Mouse (Mus musculus) myocyte (in vitro differentiated cells): ENCODE data around the gene Lfng. TPM values are rescaled to one million over a fixed set of nuclear protein-coding genes. Genes with fewer than 3 reads are reported as not detected.

Experiments
- H3K27me3 ChIP-seq: one replicate; pipeline ENCODE4 v1.6.1; 2011; ENCODE audit not compliant: control insufficient read depth, insufficient read depth, insufficient read length
- H3K36me3 ChIP-seq: one replicate; pipeline ENCODE4 v1.6.1; 2011; ENCODE audit not compliant: control insufficient read depth, insufficient read depth
- H3K4me2 ChIP-seq: one replicate; pipeline ENCODE4 v1.6.1; 2011; ENCODE audit warnings: low read depth, control low read depth
- H3K4me3 ChIP-seq: one replicate; pipeline ENCODE4 v1.5.1; 2011; ENCODE audit warnings: mild to moderate bottlenecking, control low read depth, moderate library complexity
- H3K79me2 ChIP-seq: one replicate; pipeline ENCODE4 v1.6.1; 2011; ENCODE audit not compliant: control insufficient read depth, insufficient read depth
- H3ac ChIP-seq: one replicate; pipeline ENCODE4 v1.6.1; 2011; ENCODE audit not compliant: control insufficient read depth, insufficient read length
- CEBPB ChIP-seq: IDR thresholded peaks from 2 replicates; pipeline ENCODE4 v1.6.1; 2011; ENCODE audit warnings: mild to moderate bottlenecking, moderate library complexity; ENCODE audit not compliant: poor library complexity, insufficient read depth, severe bottlenecking
- E2F4 ChIP-seq: IDR thresholded peaks from one replicate; pipeline ENCODE4 v1.6.1; 2011; ENCODE audit warnings: mild to moderate bottlenecking, control low read depth, moderate library complexity; ENCODE audit not compliant: insufficient read depth
- MAX ChIP-seq: IDR thresholded peaks from one replicate; pipeline ENCODE4 v1.6.1; 2011; ENCODE audit warnings: low read depth, mild to moderate bottlenecking, control low read depth
- MYOD1 ChIP-seq, 3 experiments: IDR thresholded peaks; one replicate each; pipeline ENCODE4 v1.6.1; 2011; ENCODE audit warnings: control low read depth in 2 of 3, low read depth in 2 of 3, mild to moderate bottlenecking in 2 of 3, moderate library complexity in 1 of 3; ENCODE audit not compliant: insufficient read length in 2 of 3, control insufficient read depth in 1 of 3
- MYOG ChIP-seq, 3 experiments: IDR thresholded peaks; one replicate each; pipeline ENCODE4 v1.6.1; 2011; ENCODE audit warnings: control low read depth in 2 of 3, low read depth in 2 of 3, mild to moderate bottlenecking in 2 of 3; ENCODE audit not compliant: insufficient read length in 2 of 3, control insufficient read depth in 1 of 3, insufficient read depth in 1 of 3
- POLR2A ChIP-seq: IDR thresholded peaks from one replicate; pipeline ENCODE4 v1.6.1; 2011; ENCODE audit warnings: low read depth, mild to moderate bottlenecking, control low read depth, moderate library complexity; ENCODE audit not compliant: insufficient read length
- POLR2AphosphoS2 ChIP-seq: IDR thresholded peaks from one replicate; pipeline ENCODE4 v1.6.1; 2011; ENCODE audit warnings: low read depth, control low read depth; ENCODE audit not compliant: insufficient read length
- REST ChIP-seq: IDR thresholded peaks from one replicate; pipeline ENCODE4 v1.6.1; 2011; ENCODE audit warnings: mild to moderate bottlenecking, control low read depth, moderate library complexity; ENCODE audit not compliant: insufficient read depth, insufficient read length
- SRF ChIP-seq: IDR thresholded peaks from one replicate; pipeline ENCODE4 v1.6.1; 2011; ENCODE audit warnings: low read depth; ENCODE audit not compliant: control insufficient read depth, insufficient read length
- TCF12 ChIP-seq: IDR thresholded peaks from one replicate; pipeline ENCODE4 v1.6.1; 2011; ENCODE audit warnings: mild to moderate bottlenecking, control low read depth; ENCODE audit not compliant: poor library complexity, insufficient read depth, severe bottlenecking
- TCF3 ChIP-seq: IDR thresholded peaks from one replicate; pipeline ENCODE4 v1.6.1; 2011; ENCODE audit warnings: low read depth, control low read depth; ENCODE audit not compliant: insufficient read length
- USF1 ChIP-seq: IDR thresholded peaks from one replicate; pipeline ENCODE4 v1.6.1; 2011; ENCODE audit warnings: low read depth, mild to moderate bottlenecking, control low read depth, moderate library complexity
- polyA plus RNA-seq: library from polyadenylated mRNA; unstranded; fragments of >200 nt; fragmentation: generic; extraction: Trizol; gene quantifications from one replicate; pipeline ENCODE4 v1.2.1, GENCODE M21; 2012; ENCODE audit warnings: missing spikeins

Lfng gene
- polyA plus RNA-seq, 1 experiment: 3.1 TPM

GRCm38 (mm10) chr5:140641254-140641928 lies 34.3 kb downstream of the Lfng start:
- Histone ChIP-seq H3ac (no peak overlapping the region), H3K27me3 (no peaks in the 10 kb centered on the region), H3K36me3 (no peaks in the 10 kb centered on the region), H3K79me2 (peaks cover 5% of the 10 kb centered on the region), H3K4me3 (no peak overlapping the region), H3K4me2 (no peak overlapping the region)
- no peak for TF ChIP-seq TCF3
- TF ChIP-seq TCF12: no peak
- no peak for TF ChIP-seq USF1
- no peak for TF ChIP-seq E2F4
- TF ChIP-seq REST: no peak
- no peak for TF ChIP-seq SRF
- no peak for TF ChIP-seq POLR2A
- TF ChIP-seq MYOG (IDR thresholded peaks at IDR 0.05; ENCODE audit: control insufficient read depth in 1 of 3, insufficient read depth in 1 of 3, insufficient read length in 2 of 3, low read depth in 2 of 3): no peak
- no peak for TF ChIP-seq MAX
- no peak for TF ChIP-seq MYOD1 (IDR thresholded peaks at IDR 0.05; ENCODE audit: control insufficient read depth in 1 of 3, insufficient read length in 2 of 3, low read depth in 2 of 3)
- TF ChIP-seq POLR2AphosphoS2: no peak
- no peak for TF ChIP-seq CEBPB

- H3K27me3 ChIP-seq: no peaks in the 10 kb centered on the region
- peaks cover 12% of the 10 kb centered on the region for H3K79me2 ChIP-seq
- H3ac ChIP-seq: no peak overlapping the region
- no peaks in the 10 kb centered on the region for H3K36me3 ChIP-seq
- no peak for TF ChIP-seq MYOD1 (IDR thresholded peaks at IDR 0.05; ENCODE audit: control insufficient read depth in 1 of 3, insufficient read length in 2 of 3, low read depth in 2 of 3)
- TF ChIP-seq E2F4: no peak
- no peak for TF ChIP-seq TCF3
- TF ChIP-seq REST: no peak
- no peak for TF ChIP-seq TCF12
- TF ChIP-seq USF1: no peak
- no peak for TF ChIP-seq MYOG (IDR thresholded peaks at IDR 0.05; ENCODE audit: control insufficient read depth in 1 of 3, insufficient read depth in 1 of 3, insufficient read length in 2 of 3, low read depth in 2 of 3)
- TF ChIP-seq CEBPB: no peak
- no peak for TF ChIP-seq POLR2AphosphoS2
- TF ChIP-seq MAX: no peak
- TF ChIP-seq SRF: no peak
- no peak for TF ChIP-seq POLR2A
- no peak overlapping the region for H3K4me3 ChIP-seq
- no peak overlapping the region for H3K4me2 ChIP-seq
Measured at GRCm38 (mm10) chr5:140642076-140642475, 35.0 kb downstream of the Lfng start.

DNA sequence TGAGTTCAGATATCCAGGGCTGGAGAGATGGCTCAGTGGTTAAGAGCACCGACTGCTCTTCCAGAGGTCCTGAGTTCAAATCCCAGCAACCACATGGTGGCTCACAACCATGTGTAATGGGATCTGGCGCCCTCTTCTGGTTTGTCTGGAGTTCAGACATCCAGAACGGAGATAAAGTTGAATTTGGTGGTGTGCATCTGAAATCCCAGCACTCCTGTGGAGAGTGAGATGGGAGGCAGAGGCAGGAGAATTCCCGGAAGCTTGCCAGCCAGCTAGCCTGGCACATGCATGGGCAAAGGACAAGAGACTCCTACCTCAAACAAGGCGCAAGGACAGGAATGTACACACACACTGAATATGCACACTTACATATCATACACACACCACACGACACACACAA lies 37.1 kb downstream of the Lfng start:
- Histone ChIP-seq H3K27me3 (no peaks in the 10 kb centered on the region), H3K36me3 (no peaks in the 10 kb centered on the region), H3K4me3 (no peak overlapping the region), H3ac (no peak overlapping the region), H3K4me2 (no peak overlapping the region), H3K79me2 (peaks cover 17% of the 10 kb centered on the region)
- TF ChIP-seq MYOD1 (IDR thresholded peaks at IDR 0.05; ENCODE audit: control insufficient read depth in 1 of 3, insufficient read length in 2 of 3, low read depth in 2 of 3): no peak
- TF ChIP-seq CEBPB: no peak
- TF ChIP-seq POLR2A: no peak

DNA sequence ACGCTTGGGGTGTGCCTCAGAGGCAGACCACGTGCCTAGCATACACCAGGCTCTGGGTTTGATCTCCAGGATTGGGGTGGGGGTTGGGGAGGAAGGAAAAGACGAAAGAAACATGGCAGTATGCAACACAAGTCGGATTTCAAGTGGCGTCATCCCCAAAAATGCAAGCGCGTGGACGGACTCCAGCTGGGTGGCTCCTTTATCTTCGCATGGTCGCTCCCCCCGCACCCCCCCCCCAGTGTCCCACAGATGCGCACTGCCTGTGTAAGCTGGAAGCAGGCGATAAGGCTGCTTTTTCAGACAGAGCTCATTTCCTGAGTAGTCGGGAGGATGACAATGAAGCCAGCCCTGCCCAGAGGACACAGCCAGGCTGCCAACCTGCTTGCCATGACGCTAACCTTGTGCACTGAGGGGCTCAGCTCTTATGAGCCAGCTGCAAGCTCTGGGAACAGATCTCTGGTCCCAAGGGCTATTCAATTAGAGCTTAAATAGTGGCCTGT lies 37.6 kb downstream of the Lfng start:
- H3ac ChIP-seq: no peak overlapping the region
- TF ChIP-seq E2F4 (no peak), TCF12 (no peak), MYOD1 (IDR thresholded peaks at IDR 0.05; ENCODE audit: control insufficient read depth in 1 of 3, insufficient read length in 2 of 3, low read depth in 2 of 3) (no peak), POLR2AphosphoS2 (no peak), USF1 (no peak), POLR2A (no peak), MYOG (IDR thresholded peaks at IDR 0.05; ENCODE audit: control insufficient read depth in 1 of 3, insufficient read depth in 1 of 3, insufficient read length in 2 of 3, low read depth in 2 of 3) (no peak), REST (no peak), TCF3 (no peak), SRF (no peak), MAX (no peak), CEBPB (no peak)
- H3K27me3 ChIP-seq: no peaks in the 10 kb centered on the region
- H3K4me2 ChIP-seq: no peak overlapping the region
- no peaks in the 10 kb centered on the region for H3K36me3 ChIP-seq
- no peak overlapping the region for H3K4me3 ChIP-seq
- peaks cover 17% of the 10 kb centered on the region for H3K79me2 ChIP-seq

DNA sequence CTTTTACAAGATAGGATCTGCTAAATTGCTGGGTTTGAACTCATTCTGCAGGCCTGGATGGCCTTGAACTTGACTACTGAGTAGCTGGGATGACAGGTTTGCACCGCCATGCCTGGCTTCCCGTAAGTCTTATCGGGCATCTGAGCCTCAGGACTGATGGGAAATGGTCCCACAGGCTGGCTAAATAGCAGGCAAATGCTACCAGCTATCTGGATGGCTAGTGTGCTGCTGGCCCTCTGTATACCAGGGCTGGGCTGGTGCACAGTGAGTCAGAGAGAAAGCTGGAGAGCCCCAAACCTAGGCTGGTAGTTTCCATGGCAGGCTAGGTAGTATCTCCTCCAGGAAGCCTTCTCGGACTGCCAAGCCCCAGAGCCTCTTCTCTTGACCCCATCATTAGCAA lies 38.3 kb downstream of the Lfng start:
- TF ChIP-seq POLR2A: no peak
- no peak for TF ChIP-seq POLR2AphosphoS2
- TF ChIP-seq E2F4: no peak
- TF ChIP-seq MYOD1 (IDR thresholded peaks at IDR 0.05; ENCODE audit: control insufficient read depth in 1 of 3, insufficient read length in 2 of 3, low read depth in 2 of 3): no peak
- TF ChIP-seq REST: no peak
- TF ChIP-seq MYOG (IDR thresholded peaks at IDR 0.05; ENCODE audit: control insufficient read depth in 1 of 3, insufficient read depth in 1 of 3, insufficient read length in 2 of 3, low read depth in 2 of 3): no peak
- TF ChIP-seq SRF: no peak
- no peak for TF ChIP-seq USF1
- no peak for TF ChIP-seq TCF12
- no peak for TF ChIP-seq CEBPB
- TF ChIP-seq MAX: no peak
- Histone ChIP-seq H3ac (no peak overlapping the region), H3K36me3 (no peaks in the 10 kb centered on the region), H3K27me3 (no peaks in the 10 kb centered on the region), H3K79me2 (peaks cover 17% of the 10 kb centered on the region), H3K4me3 (no peak overlapping the region), H3K4me2 (no peak overlapping the region)
